Mouse (Mus musculus): ENCODE results near the gene Psmb1.

- TF ChIP-seq CTCF (IDR thresholded peaks at IDR 0.05; ENCODE audit: low read depth): no peak
- TF ChIP-seq EP300 (IDR thresholded peaks at IDR 0.05; ENCODE audit: low read depth): no peak
These were observed 35.7 kb upstream of the Psmb1 start for GRCm38 (mm10) chr17:15535162-15535800.

All from liver, embryonic 14.5 days (tissue).